Mouse (Mus musculus): ENCODE measurements around the gene Cdkal1. TPM values are rescaled to one million over a fixed set of nuclear protein-coding genes. Genes with fewer than 3 reads are reported as not detected.

The Cdkal1 gene
- total RNA-seq, 1 experiment from 2014 or later = 28.4 TPM

DNA sequence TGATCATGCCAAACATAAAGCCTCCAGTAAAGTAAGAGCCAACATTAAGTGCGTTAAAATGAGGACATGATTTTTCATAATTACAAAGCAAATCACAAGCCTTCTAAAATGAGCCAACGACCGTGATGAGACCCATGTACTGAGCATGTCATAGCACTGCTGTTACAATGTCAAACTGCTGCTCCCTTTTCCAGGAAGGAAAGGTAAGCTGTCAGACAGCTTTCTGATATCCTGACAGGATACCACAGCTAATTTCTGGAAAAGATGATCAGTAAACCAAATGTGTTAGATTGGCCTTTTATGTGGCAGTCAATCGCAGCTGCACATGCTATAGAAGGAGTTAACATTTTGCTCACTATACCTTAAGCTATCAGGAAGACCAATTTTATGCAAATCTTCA, 44.7 kb downstream of the Cdkal1 start:
- no peak for DNase-seq

GRCm38 (mm10) chr13:29808383-29808782, 47.1 kb downstream of the Cdkal1 start:
- no peak for DNase-seq

DNA sequence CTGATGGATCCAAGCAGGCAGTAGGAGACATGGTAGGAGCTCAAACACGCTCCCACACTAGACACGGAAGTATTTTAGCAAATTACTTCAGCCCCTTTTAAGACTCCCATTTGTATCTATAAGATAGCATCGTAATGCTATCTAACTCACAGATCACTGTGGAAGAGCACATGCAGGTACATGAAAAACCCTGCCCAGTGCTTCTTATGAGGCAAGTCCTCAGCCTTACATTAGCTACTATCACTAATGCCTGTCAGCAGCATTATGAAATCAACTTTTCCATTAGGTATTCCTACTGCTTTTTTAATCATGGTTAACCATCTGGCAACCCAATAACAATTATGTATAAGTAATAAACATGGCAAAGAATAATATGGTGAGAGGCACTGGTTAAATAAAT, 47.5 kb downstream of the Cdkal1 start:
- DNase-seq = no peak

DNA sequence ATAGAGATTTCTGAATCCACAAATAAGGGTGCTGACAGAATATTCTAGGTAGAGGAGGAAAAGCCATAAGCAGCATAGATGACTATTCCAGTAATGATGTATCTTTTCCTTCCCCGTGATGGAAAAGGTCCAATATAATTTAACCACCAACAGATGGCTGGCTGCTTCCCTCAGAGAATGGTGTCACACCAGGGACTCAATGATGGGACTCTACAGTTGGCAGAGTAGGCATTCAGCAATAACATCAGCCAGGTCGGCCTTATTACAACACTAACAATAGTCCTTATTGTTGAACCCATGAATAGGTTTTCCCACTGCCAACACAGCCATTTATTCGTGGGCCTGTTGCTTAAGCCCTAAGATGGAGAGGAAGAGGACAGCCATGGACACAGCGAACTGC, 48.6 kb downstream of the Cdkal1 start:
- DNase-seq = no peak

DNA sequence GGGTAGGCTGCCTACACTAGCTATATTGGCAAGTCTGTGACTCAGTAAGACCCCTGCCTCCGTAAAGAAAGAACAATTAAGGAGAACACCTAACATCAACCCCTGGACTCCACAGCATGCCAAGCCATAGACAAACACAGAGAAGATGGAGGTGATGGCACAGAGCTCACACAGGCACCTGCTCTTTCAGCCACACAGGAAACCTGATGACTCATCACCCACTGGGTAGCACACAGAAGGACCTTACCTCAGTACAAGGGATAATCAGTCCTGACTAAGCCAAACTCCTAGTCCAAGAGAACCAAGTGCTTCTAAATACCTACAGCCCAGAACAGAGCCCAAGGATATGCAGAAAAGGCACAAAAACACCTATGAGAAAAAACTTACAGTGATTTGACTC, 50.2 kb downstream of the Cdkal1 start:
- DNase-seq = no peak

DNA sequence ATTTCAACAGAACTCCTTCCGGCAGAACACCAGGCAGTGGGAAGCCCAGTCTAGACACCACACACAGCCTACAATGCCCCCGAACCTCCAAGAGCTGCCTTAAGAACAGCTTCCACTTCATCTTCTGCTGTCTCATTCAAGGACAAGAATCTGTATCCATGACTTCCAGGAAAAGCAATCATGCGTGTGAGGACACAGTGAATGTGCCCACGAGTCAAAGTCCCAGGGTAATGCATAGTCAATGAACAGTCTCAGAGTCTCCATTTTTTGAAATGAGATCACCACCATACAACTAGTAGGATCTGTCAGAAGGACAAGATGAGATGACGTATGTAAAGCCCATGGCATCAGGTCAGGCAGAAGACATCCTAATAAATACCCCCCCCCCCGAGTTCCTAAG, 51.4 kb downstream of the Cdkal1 start:
- no peak for DNase-seq

GRCm38 (mm10) chr13:29802699-29803098, 52.8 kb downstream of the Cdkal1 start:
- no peak for DNase-seq

DNA sequence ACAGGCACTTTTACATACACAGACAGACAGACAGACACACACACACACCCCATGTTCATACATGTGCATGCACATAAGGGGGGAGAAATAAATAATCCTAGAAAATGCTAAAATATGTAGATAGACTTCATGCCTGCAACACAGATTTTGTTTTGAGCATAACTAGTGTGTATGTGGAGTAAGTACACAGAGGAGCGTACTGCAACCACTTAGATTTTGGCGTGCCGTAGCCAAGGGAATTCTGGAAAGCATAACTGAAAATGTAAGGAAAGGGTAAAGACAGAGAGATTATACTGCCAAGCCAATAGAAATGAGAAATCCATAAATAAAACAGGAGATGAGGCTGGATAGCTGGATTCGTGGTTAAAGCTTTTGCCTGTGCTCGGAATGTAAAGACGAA, 55.4 kb downstream of the Cdkal1 start:
- DNase-seq = no peak

DNA sequence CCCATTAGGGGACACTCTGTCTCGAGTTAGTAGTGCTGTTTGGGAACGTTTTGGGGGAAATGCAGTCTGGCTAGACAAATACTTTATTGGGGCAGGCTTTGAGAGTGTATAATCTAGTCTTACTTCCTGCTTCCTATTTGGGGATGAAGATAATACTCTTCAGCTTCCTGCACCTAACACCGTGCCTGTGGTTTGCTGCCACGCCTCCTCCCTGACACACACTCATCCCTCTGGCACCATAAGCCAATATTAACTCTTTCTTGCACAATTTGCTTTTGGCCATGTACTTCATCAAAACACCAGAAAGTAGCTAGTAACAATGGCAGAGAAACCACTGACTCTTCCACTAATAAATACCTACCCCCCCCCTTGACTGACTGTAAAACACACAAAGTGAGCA, 63.4 kb downstream of the Cdkal1 start:
- DNase-seq = no peak

DNA sequence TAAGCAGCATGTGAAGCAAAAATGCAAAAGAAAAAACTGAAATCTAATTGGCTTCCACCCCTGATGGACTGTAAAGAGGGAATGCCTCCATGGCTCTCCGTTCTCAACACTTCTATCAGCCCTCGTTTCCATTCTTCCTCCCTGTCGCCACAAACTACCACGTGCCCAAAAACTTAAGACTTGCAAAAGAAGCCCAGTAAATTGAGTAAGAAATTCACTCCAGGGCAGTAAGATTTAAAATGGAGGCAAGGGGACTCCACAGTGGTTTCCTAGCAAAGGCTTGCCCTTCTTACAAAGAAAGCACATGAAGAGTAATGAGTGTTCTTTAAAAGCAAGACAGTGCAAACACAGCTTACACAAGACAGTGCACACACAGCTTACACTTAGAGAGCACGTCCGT, 64.0 kb downstream of the Cdkal1 start:
- DNase-seq = no peak

- no peak for DNase-seq
Measured at GRCm38 (mm10) chr13:29786984-29787383, 68.5 kb downstream of the Cdkal1 start.

- DNase-seq = no peak
Measured at GRCm38 (mm10) chr13:29784894-29785293, 70.6 kb downstream of the Cdkal1 start.

DNA sequence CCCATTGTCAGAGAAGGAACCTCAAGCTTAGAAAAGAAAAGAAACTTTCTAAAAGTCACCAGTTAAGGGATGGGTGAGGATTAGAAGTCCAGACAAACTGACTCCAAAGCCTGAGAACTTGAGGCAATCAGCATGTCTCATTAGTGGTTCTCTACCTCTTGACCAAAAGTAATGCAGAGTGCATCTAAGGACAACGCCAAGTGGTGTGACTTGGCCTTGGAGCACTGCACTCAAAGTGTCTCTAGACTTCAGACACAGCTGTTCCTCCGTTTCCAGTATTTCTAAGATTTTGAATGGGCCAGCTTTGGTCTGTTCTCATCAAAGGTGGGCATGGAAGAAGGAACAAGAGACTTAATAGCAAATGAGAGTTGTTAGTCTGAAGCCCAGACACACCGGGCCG, 74.1 kb downstream of the Cdkal1 start:
- DNase-seq = no peak

DNA sequence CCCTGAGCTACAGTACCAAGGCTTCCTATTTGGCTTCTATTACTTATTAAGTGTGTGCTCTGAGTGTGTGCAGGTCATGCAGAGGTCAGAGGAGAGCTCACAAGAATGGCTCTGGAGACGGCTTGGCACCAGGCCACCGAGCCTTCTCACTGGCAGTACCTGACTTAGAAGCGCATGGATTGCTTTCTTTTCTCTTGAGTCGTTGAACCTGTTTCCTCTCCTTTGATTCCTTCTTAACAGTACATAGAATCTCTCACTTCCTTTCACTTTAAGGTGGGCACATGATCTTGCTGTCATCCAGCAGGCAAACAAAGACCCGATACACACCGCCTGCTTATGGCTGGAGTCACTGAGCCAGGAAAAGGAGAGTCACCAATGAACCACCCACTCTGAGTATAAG, 74.8 kb downstream of the Cdkal1 start:
- peak; percentile 58 for DNase-seq

DNA sequence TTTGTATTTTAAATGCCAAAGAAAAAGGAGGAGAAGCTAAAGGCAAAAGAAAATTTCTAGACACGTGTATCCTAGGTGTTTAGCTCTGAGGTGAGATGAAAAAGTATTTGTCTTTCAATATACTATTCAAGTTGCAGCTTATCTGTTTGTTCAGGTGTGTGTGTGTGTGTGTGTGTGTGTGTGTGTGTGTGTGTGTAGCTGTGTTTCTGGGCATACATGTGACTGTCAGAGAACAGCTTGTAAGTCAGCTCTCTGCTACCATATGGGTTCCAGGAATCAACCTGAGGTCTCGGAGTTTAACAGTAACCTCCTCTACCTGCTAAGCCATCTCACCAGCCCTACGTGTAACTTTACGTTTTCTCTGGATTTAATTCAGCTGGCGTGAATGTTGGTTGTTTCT, 76.0 kb downstream of the Cdkal1 start:
- DNase-seq = no peak

GRCm38 (mm10) chr13:29779116-29779515, 76.4 kb downstream of the Cdkal1 start:
- DNase-seq = no peak

GRCm38 (mm10) chr13:29778124-29778523, 77.3 kb downstream of the Cdkal1 start:
- no peak for DNase-seq

- no peak for DNase-seq
Measured at GRCm38 (mm10) chr13:29777225-29777624, 78.2 kb downstream of the Cdkal1 start.

DNA sequence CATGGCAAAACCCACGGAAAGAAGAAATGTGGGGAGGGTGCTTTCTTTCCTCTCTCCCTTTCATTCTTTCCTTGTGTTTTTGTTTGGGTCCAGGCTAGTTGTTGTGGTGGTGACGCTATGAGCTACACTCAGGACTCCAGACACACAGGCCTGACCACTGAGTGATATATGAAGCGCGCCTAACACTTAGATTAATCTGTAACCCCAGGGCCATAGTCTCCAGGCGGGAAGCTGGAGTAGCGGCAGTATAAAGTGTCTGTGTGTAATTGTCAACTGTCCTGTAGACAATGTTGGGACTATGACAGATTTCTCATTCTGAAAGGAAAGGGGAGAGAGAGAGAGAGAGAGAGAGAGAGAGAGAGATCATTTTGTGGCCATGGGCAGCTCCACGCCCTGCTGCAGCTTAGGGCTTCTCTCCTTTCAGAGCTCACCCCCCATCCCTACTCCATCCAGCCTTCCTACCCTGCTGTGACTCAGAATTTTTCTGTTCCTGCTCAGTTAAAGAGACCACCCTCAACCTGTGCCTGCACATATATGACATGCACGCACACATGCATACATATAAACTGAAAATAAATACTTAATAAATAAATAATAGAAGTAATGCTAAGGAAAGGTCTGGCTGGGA, 79.8 kb downstream of the Cdkal1 start:
- no peak for DNase-seq

- DNase-seq = peak; percentile 21
Measured at GRCm38 (mm10) chr13:29773563-29773962, 81.9 kb downstream of the Cdkal1 start.

GRCm38 (mm10) chr13:29772970-29773369, 82.5 kb downstream of the Cdkal1 start:
- no peak for DNase-seq

DNA sequence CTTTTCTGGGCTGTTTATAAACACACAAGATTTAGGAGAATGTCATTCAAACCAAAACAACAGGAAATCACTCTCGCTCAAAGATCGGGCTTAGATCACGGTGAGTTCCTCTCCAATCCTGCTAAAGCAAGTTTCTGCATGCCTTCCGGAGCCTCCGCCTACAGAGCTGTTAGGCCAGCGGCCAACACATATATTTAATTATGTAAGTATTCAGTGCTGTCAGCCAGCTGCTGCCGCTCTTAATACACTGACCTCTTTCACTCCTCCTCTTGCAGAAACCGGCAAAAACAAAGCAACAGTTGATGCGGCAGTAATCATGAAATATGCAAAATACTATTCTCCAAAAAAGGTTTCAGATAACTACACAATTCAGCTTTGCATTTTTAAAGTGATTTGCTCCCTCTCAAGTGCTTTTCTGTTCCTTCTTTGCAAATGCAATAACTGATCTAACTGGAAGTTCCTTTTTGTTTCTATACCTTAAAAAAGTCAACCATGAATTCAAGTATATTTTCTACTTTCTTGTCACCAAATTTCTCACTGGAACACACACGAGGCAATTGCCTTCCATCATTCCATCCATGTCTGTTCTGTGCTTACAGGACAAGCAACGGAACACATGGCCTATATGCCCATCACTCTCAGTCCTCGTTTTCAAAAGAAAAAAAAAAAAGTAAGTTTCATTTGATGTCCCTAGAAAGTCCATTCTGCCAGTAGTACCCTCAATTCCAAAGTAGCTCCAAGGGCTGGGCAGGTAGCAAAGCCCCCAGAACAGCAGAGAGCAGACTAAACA, 85.6 kb downstream of the Cdkal1 start:
- peak; percentile 34 for DNase-seq

DNA sequence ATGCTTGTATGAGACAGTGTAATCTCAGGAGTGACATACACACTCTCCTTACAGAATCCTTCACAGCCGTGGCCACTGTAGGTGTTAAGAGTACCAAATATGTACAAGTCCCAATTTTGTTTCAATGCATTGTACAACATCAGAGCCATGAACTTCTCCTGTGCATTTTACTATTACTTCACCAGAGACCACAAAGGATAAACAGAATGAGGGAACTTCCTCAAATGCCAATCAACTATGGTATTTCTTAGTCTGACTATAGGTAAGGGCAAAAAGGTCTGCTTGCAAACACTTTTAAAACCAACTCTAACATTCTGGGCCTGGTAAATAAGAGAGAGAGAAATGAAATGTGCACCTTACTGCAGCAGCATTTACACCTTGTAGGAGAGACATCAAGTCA, 87.4 kb downstream of the Cdkal1 start:
- no peak for DNase-seq

GRCm38 (mm10) chr13:29767587-29767986, 87.9 kb downstream of the Cdkal1 start:
- DNase-seq = no peak
